Mouse (Mus musculus) gastrocnemius, adult 18-20 months (tissue): ENCODE data around the gene Ppp4r3a. TPM values are rescaled to one million over a fixed set of nuclear protein-coding genes. Genes with fewer than 3 reads are reported as not detected.
"Not testable (repeated sequence)": the region's sequence is repeated elsewhere in the genome, so short reads cannot be mapped to it uniquely, and the experiment has no call there.

ENCODE experiments used
- DNase-seq: peaks from one replicate; pipeline ENCODE4 v3.0.0; 2021; ENCODE audit warnings: low spot score
- total RNA-seq, 2 experiments: library from RNA; stranded (reverse); gene quantifications; 2 replicates each; pipeline ENCODE4 v1.2.3; 2021

Gene Ppp4r3a
- total RNA-seq, 2 experiments from 2014 or later, result 17.7 to 18.5 TPM

GRCm38 (mm10) chr12:101028954-101029731, 54.4 kb downstream of the Ppp4r3a start, which contains the start of gene Ccdc88c:
Gene Ccdc88c, minus strand, starts transcription at chr12:101029056.
- peak; percentile 82 for DNase-seq

GRCm38 (mm10) chr12:101028247-101028953, 55.1 kb downstream of the Ppp4r3a start:
- no peak for DNase-seq

- DNase-seq, result no peak
Observed at GRCm38 (mm10) chr12:101027451-101028246, 55.9 kb downstream of the Ppp4r3a start.

GRCm38 (mm10) chr12:101026946-101027345, 56.6 kb downstream of the Ppp4r3a start:
- DNase-seq, result no peak

GRCm38 (mm10) chr12:101026518-101026917, 57.0 kb downstream of the Ppp4r3a start:
- DNase-seq, result no peak

GRCm38 (mm10) chr12:101026025-101026424, 57.5 kb downstream of the Ppp4r3a start:
- no peak for DNase-seq

GRCm38 (mm10) chr12:101025379-101025778, 58.1 kb downstream of the Ppp4r3a start:
- no peak for DNase-seq

- no peak for DNase-seq
Observed at GRCm38 (mm10) chr12:101024824-101025223, 58.7 kb downstream of the Ppp4r3a start.

GRCm38 (mm10) chr12:101023143-101023542, 60.4 kb downstream of the Ppp4r3a start:
- no peak for DNase-seq

- no peak for DNase-seq
Observed at GRCm38 (mm10) chr12:101022353-101022752, 61.1 kb downstream of the Ppp4r3a start.

GRCm38 (mm10) chr12:101021484-101022226, 61.8 kb downstream of the Ppp4r3a start:
- no peak for DNase-seq

GRCm38 (mm10) chr12:101020210-101021015, 63.1 kb downstream of the Ppp4r3a start:
- no peak for DNase-seq

GRCm38 (mm10) chr12:101019443-101019842, 64.1 kb downstream of the Ppp4r3a start:
- no peak for DNase-seq

- no peak for DNase-seq
Observed at GRCm38 (mm10) chr12:101019031-101019430, 64.5 kb downstream of the Ppp4r3a start.

GRCm38 (mm10) chr12:101017971-101018371, 65.5 kb downstream of the Ppp4r3a start:
- DNase-seq, result no peak

- no peak for DNase-seq
Observed at GRCm38 (mm10) chr12:101016412-101016928, 67.0 kb downstream of the Ppp4r3a start.

GRCm38 (mm10) chr12:101015926-101016325, 67.6 kb downstream of the Ppp4r3a start:
- no peak for DNase-seq

GRCm38 (mm10) chr12:101015165-101015560, 68.3 kb downstream of the Ppp4r3a start:
- DNase-seq, result no peak

- no peak for DNase-seq
Observed at GRCm38 (mm10) chr12:101014549-101015164, 68.8 kb downstream of the Ppp4r3a start.

- not testable (repeated sequence) for DNase-seq
Observed at GRCm38 (mm10) chr12:101013668-101014067, 69.8 kb downstream of the Ppp4r3a start.
